Mouse (Mus musculus) heart, adult 2 months (tissue): ENCODE results near the gene Tfcp2. TPM values are rescaled to one million over a fixed set of nuclear protein-coding genes. Genes with fewer than 3 reads are reported as not detected.

Experiments
- DNase-seq, 2 experiments: peaks; one replicate each; pipeline ENCODE4 v3.0.0; 2021
- H3K27ac ChIP-seq: fragments of 200-600 bp; 2 replicates; pipeline ENCODE4 v1.8.1; 2022
- H3K27me3 ChIP-seq: fragments of 200-500 bp; 2 replicates; pipeline ENCODE4 v1.6.1; 2012; ENCODE audit warnings: mild to moderate bottlenecking, low read length, inconsistent platforms, mixed read lengths; ENCODE audit not compliant: control insufficient read depth, insufficient read depth
- H3K36me3 ChIP-seq: fragments of 200-500 bp; 2 replicates; pipeline ENCODE4 v1.6.1; 2012; ENCODE audit warnings: low read length, inconsistent platforms; ENCODE audit not compliant: control insufficient read depth, insufficient read depth
- H3K4me1 ChIP-seq: fragments of 200-500 bp; 2 replicates; pipeline ENCODE4 v1.6.1; 2011; ENCODE audit warnings: low read length; ENCODE audit not compliant: control insufficient read depth, insufficient read depth
- H3K4me3 ChIP-seq: fragments of 200-600 bp; 2 replicates; pipeline ENCODE4 v1.8.1; 2022
- H3K79me2 ChIP-seq: fragments of 200-500 bp; replicated peaks from 2 replicates; pipeline ENCODE4 v1.6.1; 2012; ENCODE audit warnings: mild to moderate bottlenecking, inconsistent platforms, low read length, moderate library complexity, mixed read lengths; ENCODE audit not compliant: control insufficient read depth, insufficient read depth
- H3K9ac ChIP-seq: fragments of 200-500 bp; 2 replicates; pipeline ENCODE4 v1.6.1; 2012; ENCODE audit warnings: low read depth, mild to moderate bottlenecking, control low read depth, inconsistent platforms, low read length, mixed read lengths
- CTCF ChIP-seq: fragments of 200-600 bp; IDR thresholded peaks from 2 replicates; pipeline ENCODE4 v1.8.1; 2022; ENCODE audit warnings: antibody characterized with exemption, mild to moderate bottlenecking, moderate library complexity
- EP300 ChIP-seq: fragments of 200-500 bp; IDR thresholded peaks from 2 replicates; pipeline ENCODE4 v1.6.1; 2011; ENCODE audit warnings: low read depth, low read length, control low read depth; ENCODE audit not compliant: insufficient read depth
- POLR2A ChIP-seq: fragments of 200-500 bp; IDR thresholded peaks from 2 replicates; pipeline ENCODE4 v1.6.1; 2011; ENCODE audit warnings: mild to moderate bottlenecking, low read depth, low read length, control low read depth; ENCODE audit not compliant: insufficient read depth
- WGBS: fragments of 180-500 bp; shearing (Covaris S2); methylation state at CpG from one replicate; pipeline ENCODE4 v1.1.7; 2018; 5-methylcytosine and 5-hydroxymethylcytosine counted together
- intact Hi-C: fragments of 180-260 bp; cut with DNase I; formaldehyde crosslinking; loops from one replicate; pipeline ENCODE4 v1.15.1; 2025
- polyA plus RNA-seq: library from polyadenylated mRNA; depleted of rRNA; stranded (reverse); fragments of >200 nt; gene quantifications from 2 replicates; pipeline ENCODE4 v1.2.3, GENCODE M21; 2012
- total RNA-seq, 2 experiments: library from RNA; stranded (reverse); gene quantifications; 2 replicates each; pipeline ENCODE4 v1.2.3; 2021

Gene Tfcp2
- total and polyA plus RNA-seq, 3 experiments, result 6.6 to 12.8 (median 11.6) TPM

- Histone ChIP-seq H3K36me3 (no peaks in the 10 kb centered on the region), H3K4me3 (no peak overlapping the region), H3K79me2 (peaks cover under 1% of the 10 kb centered on the region), H3K27me3 (no peaks in the 10 kb centered on the region), H3K27ac (no peak overlapping the region), H3K9ac (no peak overlapping the region), H3K4me1 (peaks cover 2% of the 10 kb centered on the region; the same call in 1 of the 2 replicates)
- intact Hi-C loops, result no loop called here
- TF ChIP-seq EP300 (no peak), POLR2A (no peak), CTCF (no peak)
- peak; percentile 47 to 63 for DNase-seq
- 74% methylated on average over 3 of the region's 3 CpGs for WGBS
These were observed 66.2 kb downstream of the Tfcp2 start for GRCm38 (mm10) chr15:100485576-100485975.

- 88% methylated on average over 4 of the region's 4 CpGs for WGBS
- H3K9ac ChIP-seq, result no peak overlapping the region
- H3K27me3 ChIP-seq, result no peaks in the 10 kb centered on the region
- H3K4me3 ChIP-seq, result no peak overlapping the region
- no peaks in the 10 kb centered on the region for H3K79me2 ChIP-seq
- intact Hi-C loops, result no loop called here
- DNase-seq, result no peak
- no peaks in the 10 kb centered on the region for H3K36me3 ChIP-seq
- H3K27ac ChIP-seq, result no peak overlapping the region
- TF ChIP-seq CTCF, result no peak
- TF ChIP-seq EP300, result no peak
- TF ChIP-seq POLR2A, result no peak
- H3K4me1 ChIP-seq, result no peaks in the 10 kb centered on the region
These were observed 72.9 kb downstream of the Tfcp2 start for GRCm38 (mm10) chr15:100478925-100479324.

GRCm38 (mm10) chr15:100478351-100478750 lies 73.5 kb downstream of the Tfcp2 start:
- no peak for TF ChIP-seq CTCF
- no peak for TF ChIP-seq POLR2A
- TF ChIP-seq EP300, result no peak
- no peak for DNase-seq
- H3K4me3 ChIP-seq, result no peak overlapping the region
- H3K36me3 ChIP-seq, result no peaks in the 10 kb centered on the region
- no peaks in the 10 kb centered on the region for H3K27me3 ChIP-seq
- H3K9ac ChIP-seq, result no peak overlapping the region
- intact Hi-C loops, result no loop called here
- H3K4me1 ChIP-seq, result no peaks in the 10 kb centered on the region
- no peaks in the 10 kb centered on the region for H3K79me2 ChIP-seq
- WGBS, result 82% methylated on average over 10 of the region's 10 CpGs
- no peak overlapping the region for H3K27ac ChIP-seq

GRCm38 (mm10) chr15:100473926-100474503 lies 77.8 kb downstream of the Tfcp2 start:
- no peak for TF ChIP-seq EP300
- TF ChIP-seq CTCF, result no peak
- TF ChIP-seq POLR2A, result no peak
- Histone ChIP-seq H3K27me3 (no peaks in the 10 kb centered on the region), H3K4me3 (no peak overlapping the region), H3K79me2 (no peaks in the 10 kb centered on the region), H3K9ac (no peak overlapping the region), H3K36me3 (no peaks in the 10 kb centered on the region), H3K27ac (no peak overlapping the region), H3K4me1 (peaks cover 4% of the 10 kb centered on the region)
- no peak for DNase-seq
- intact Hi-C loops, result no loop called here
- 82% methylated on average over 7 of the region's 7 CpGs for WGBS

GRCm38 (mm10) chr15:100470037-100470436 lies 81.8 kb downstream of the Tfcp2 start:
- no peak overlapping the region for H3K9ac ChIP-seq
- peak overlapping the region; percentile 100 for H3K4me3 ChIP-seq
- H3K36me3 ChIP-seq, result no peaks in the 10 kb centered on the region
- no peak for DNase-seq
- no peak overlapping the region for H3K27ac ChIP-seq
- intact Hi-C loops, result no loop called here
- no peaks in the 10 kb centered on the region for H3K27me3 ChIP-seq
- H3K79me2 ChIP-seq, result no peaks in the 10 kb centered on the region
- H3K4me1 ChIP-seq, result peaks cover 4% of the 10 kb centered on the region
- TF ChIP-seq POLR2A (no peak), EP300 (no peak), CTCF (no peak)
- 48% methylated on average over 10 of the region's 10 CpGs for WGBS

GRCm38 (mm10) chr15:100469189-100469545 lies 82.6 kb downstream of the Tfcp2 start:
- no peaks in the 10 kb centered on the region for H3K36me3 ChIP-seq
- H3K27me3 ChIP-seq, result no peaks in the 10 kb centered on the region
- no peak for DNase-seq
- peaks cover 4% of the 10 kb centered on the region for H3K4me1 ChIP-seq
- H3K9ac ChIP-seq, result peak overlapping the region; percentile 94
- H3K79me2 ChIP-seq, result no peaks in the 10 kb centered on the region
- peak overlapping the region; percentile 97 for H3K27ac ChIP-seq
- H3K4me3 ChIP-seq, result peak overlapping the region; percentile 100
- 1% methylated on average over 19 of the region's 19 CpGs for WGBS
- intact Hi-C loops, result loop anchor here (2.0 to 10.0 kb wide), 3 partner anchors 26 to 214 kb away; partner anchors contain the start of genes Csrnp2 and Dazap2
- TF ChIP-seq EP300 (no peak), POLR2A (no peak), CTCF (no peak)
